Comparison of ENCODE assay signal across 10 mouse cellular contexts in genomic region chr10:86375903-86376302, GRCm38 (mm10).
DNase-seq lines count a peak whose midpoint lies in the region; ATAC-seq and TF ChIP-seq lines count a peak whose summit lies in the region.
"Had no signal": no experiment of that assay in that cellular context is flagged by ENCODE, and none has a peak within 500 bp of the region (broad histone marks: within the 10 kb centered on the region; RNA-seq: fewer than 3 reads in every experiment).

No protein-coding gene starts in this region.

- DNase-seq in heart, adult 11 months = peak; percentile 88
- no peak for DNase-seq in heart, postnatal 36 days
- peak; percentile 28 for DNase-seq in ovary, postnatal 36 days (ENCODE audit: low spot score)
- no peak for DNase-seq in ovary, adult 18-20 months (ENCODE audit: low spot score)
- peak; percentile 31 for DNase-seq in limb, embryonic 10.5 days (ENCODE audit: low spot score)
- DNase-seq in stomach, postnatal 0 days (ENCODE audit: low spot score) = no peak
- no peak for DNase-seq in embryo, embryonic 11 days

- H3K9ac ChIP-seq in neural tube, embryonic 15.5 days (replicated peaks) = no peak overlapping the region
- H3K9ac ChIP-seq in stomach, postnatal 0 days (ENCODE audit: low read length) = no peak overlapping the region
- H3K9ac ChIP-seq: embryonic facial prominence, embryonic 12.5 days had no signal

- peaks cover 18% of the 10 kb centered on the region for H3K4me1 ChIP-seq in limb, embryonic 10.5 days
- H3K4me1 ChIP-seq in neural tube, embryonic 15.5 days = peaks cover 12% of the 10 kb centered on the region; the same call in 1 of the 2 replicates
- H3K4me1 ChIP-seq in stomach, postnatal 0 days (replicated peaks; ENCODE audit: control insufficient read depth, insufficient read depth) = no peaks in the 10 kb centered on the region

- ATAC-seq in neural tube, embryonic 15.5 days (ENCODE audit: low FRiP score) = peak; percentile 87
- no peak for ATAC-seq in stomach, postnatal 0 days (ENCODE audit: low FRiP score, low TSS enrichment)

- H3K9me3 ChIP-seq in limb, embryonic 10.5 days (replicated peaks) = no peaks in the 10 kb centered on the region
- no peaks in the 10 kb centered on the region for H3K9me3 ChIP-seq in neural tube, embryonic 15.5 days (replicated peaks)
- H3K9me3 ChIP-seq in stomach, postnatal 0 days (ENCODE audit: control insufficient read depth, low read length) = no peaks in the 10 kb centered on the region
- H3K9me3 ChIP-seq: embryonic facial prominence, embryonic 12.5 days had no signal

- intact Hi-C loops in heart, postnatal 36 days (cut with DNase I) = no loop called here

- no peak overlapping the region for H3K4me3 ChIP-seq in limb, embryonic 10.5 days
- H3K4me3 ChIP-seq in neural tube, embryonic 15.5 days (replicated peaks) = no peak overlapping the region
- H3K4me3 ChIP-seq in stomach, postnatal 0 days (ENCODE audit: low read depth, low read length) = no peak overlapping the region
- H3K4me3 ChIP-seq: embryonic facial prominence, embryonic 12.5 days had no signal

- TF ChIP-seq CTCF in stomach, postnatal 0 days (IDR thresholded peaks at IDR 0.05; ENCODE audit: low read depth) = no peak

- no peaks in the 10 kb centered on the region for H3K36me3 ChIP-seq in limb, embryonic 10.5 days
- H3K36me3 ChIP-seq in neural tube, embryonic 15.5 days = no peaks in the 10 kb centered on the region
- no peaks in the 10 kb centered on the region for H3K36me3 ChIP-seq in stomach, postnatal 0 days (ENCODE audit: control insufficient read depth, insufficient read depth, low read length)
- H3K36me3 ChIP-seq: embryonic facial prominence, embryonic 12.5 days had no signal

- H3K27ac ChIP-seq in limb, embryonic 10.5 days = peak overlapping the region; percentile 53; the same call in 1 of the 2 replicates
- H3K27ac ChIP-seq in neural tube, embryonic 15.5 days (replicated peaks) = peak overlapping the region; percentile 60; the same call in 1 of the 2 replicates
- H3K27ac ChIP-seq in stomach, postnatal 0 days (replicated peaks) = no peak overlapping the region

- H3K4me2 ChIP-seq in neural tube, embryonic 15.5 days = no peak overlapping the region
- no peak overlapping the region for H3K4me2 ChIP-seq in stomach, postnatal 0 days (replicated peaks; ENCODE audit: low read depth)
- H3K4me2 ChIP-seq: heart, embryonic 11.5 days had no signal

- no peaks in the 10 kb centered on the region for H3K27me3 ChIP-seq in limb, embryonic 10.5 days (ENCODE audit: low read depth, poor library complexity, severe bottlenecking)
- no peaks in the 10 kb centered on the region for H3K27me3 ChIP-seq in neural tube, embryonic 15.5 days (replicated peaks)
- no peaks in the 10 kb centered on the region for H3K27me3 ChIP-seq in stomach, postnatal 0 days (ENCODE audit: control insufficient read depth, insufficient read depth, low read length)
- H3K27me3 ChIP-seq: embryonic facial prominence, embryonic 12.5 days had no signal

- 75% methylated on average over 11 of the region's 11 CpGs for WGBS in limb, embryonic 10.5 days
- WGBS in neural tube, embryonic 15.5 days = 48% methylated on average over 11 of the region's 11 CpGs
- WGBS in stomach, postnatal 0 days = 65% methylated on average over 11 of the region's 11 CpGs

- TF ChIP-seq EP300 in stomach, postnatal 0 days (optimal IDR thresholded peaks at IDR 0.05) = no peak

Comparison
In these comparisons a context has a peak if more than half of its experiments do, and no peak if none do; other contexts are left out.
1. DNase-seq: peak in heart, adult 11 months (single experiment), ovary, postnatal 36 days (single experiment) and limb, embryonic 10.5 days (single experiment); none in heart, postnatal 36 days (0 of 2), ovary, adult 18-20 months (single experiment), stomach, postnatal 0 days (single experiment) and embryo, embryonic 11 days (single experiment).